Mouse (Mus musculus): ENCODE results near the gene Olfr835. TPM values are rescaled to one million over a fixed set of nuclear protein-coding genes. Genes with fewer than 3 reads are reported as not detected.

The Olfr835 gene
- not detected for total RNA-seq (2021)
- long read RNA-seq, experiment 1: 0 reads
- long read RNA-seq, experiment 2: 0 reads

DNA sequence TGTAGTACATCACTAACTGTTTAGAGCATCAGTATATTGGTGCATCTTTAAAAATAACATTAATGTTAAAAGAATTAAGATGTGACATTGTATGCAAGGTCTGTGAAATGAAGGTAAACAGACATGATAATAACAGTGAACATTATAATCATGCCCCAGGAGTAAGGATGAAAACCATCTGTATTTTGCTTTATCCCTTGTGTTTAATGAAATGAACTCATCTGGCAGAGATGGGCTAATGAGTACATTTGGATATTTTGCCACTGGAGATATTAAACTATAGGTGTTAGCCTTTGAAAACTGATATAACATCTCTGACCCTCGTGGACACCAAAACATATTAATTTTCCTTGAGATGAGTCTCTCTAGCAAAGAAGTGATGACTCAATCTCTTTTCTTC, at the start of gene Olfr835:
Gene Olfr835, plus strand, starts transcription at position 301 of the 400 bp plus-strand sequence.
- intact Hi-C loops (cut with DNase I): no loop called here
- DNase-seq: no peak
- TF ChIP-seq CTCF (IDR thresholded peaks at IDR 0.05): no peak
- Histone ChIP-seq H3K4me3 (no peak within 1 kb of the TSS), H3K27ac (no peak within 1 kb of the TSS)

DNA sequence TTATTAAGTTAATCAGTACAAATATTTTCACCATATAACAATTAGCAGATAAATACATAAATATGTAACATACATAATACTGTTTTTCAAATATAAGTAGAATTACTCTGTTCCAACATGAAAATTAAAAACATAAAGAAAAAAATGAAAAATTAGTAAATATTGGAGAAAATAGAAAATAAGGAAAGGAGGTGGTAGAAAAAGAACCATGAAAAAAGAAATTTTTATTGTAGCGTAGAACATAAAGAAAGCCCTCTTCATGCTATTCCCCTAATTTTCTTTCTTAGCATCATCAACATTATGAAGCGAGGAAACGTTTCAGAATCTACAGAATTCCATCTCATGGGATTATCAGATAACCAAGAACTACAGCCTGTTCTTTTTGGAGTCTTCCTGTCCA, 44.8 kb upstream of the Olfr835 start, which contains the start of gene Olfr834:
Gene Olfr834, plus strand, starts transcription at position 301 of the 400 bp plus-strand sequence.
- TF ChIP-seq CTCF (IDR thresholded peaks at IDR 0.05): no peak
- intact Hi-C loops (cut with DNase I): no loop called here
- DNase-seq: no peak
- H3K4me3 ChIP-seq: no peak within 1 kb of the TSS
- no peak within 1 kb of the TSS for H3K27ac ChIP-seq

- intact Hi-C loops (cut with DNase I): no loop called here
- no peak overlapping the region for H3K4me3 ChIP-seq
- no peak for TF ChIP-seq CTCF (IDR thresholded peaks at IDR 0.05)
- H3K27ac ChIP-seq: no peak overlapping the region
- DNase-seq: no peak
Observed at GRCm38 (mm10) chr9:19084986-19085385, 52.5 kb downstream of the Olfr835 start.

Other genes with a start within 250 kb of the Olfr835 start
- not detected for gene Olfr828, start 213.2 kb upstream of the Olfr835 start, total RNA-seq (2021)
- not detected for gene Olfr829, start 177.8 kb upstream of the Olfr835 start, total RNA-seq (2021)
- gene Olfr830, start 158.0 kb upstream of the Olfr835 start, total RNA-seq (2021): not detected
- not detected for gene Olfr832, start 95.6 kb upstream of the Olfr835 start, total RNA-seq (2021)
- not detected for gene Olfr834, start 44.7 kb upstream of the Olfr835 start, total RNA-seq (2021)
- not detected for gene Olfr836, start 87.6 kb downstream of the Olfr835 start, total RNA-seq (2021)
- not detected for gene Olfr837, start 103.6 kb downstream of the Olfr835 start, total RNA-seq (2021)
- gene Olfr839-ps1, start 144.6 kb downstream of the Olfr835 start, total RNA-seq (2021): not detected
- gene Olfr843, start 219.3 kb downstream of the Olfr835 start, total RNA-seq (2021): not detected